13 mouse cellular contexts compared by ENCODE assay signal in genomic region chr9:61011066-61011465, GRCm38 (mm10).
DNase-seq lines count a peak whose midpoint lies in the region; ATAC-seq and TF ChIP-seq lines count a peak whose summit lies in the region.
"Had no signal": no experiment of that assay in that cellular context is flagged by ENCODE, and none has a peak within 500 bp of the region (broad histone marks: within the 10 kb centered on the region; RNA-seq: fewer than 3 reads in every experiment).

No protein-coding gene starts in this region.

- TF ChIP-seq EP300 in liver, embryonic 14.5 days (IDR thresholded peaks at IDR 0.05; ENCODE audit: low read depth) = no peak

- DNase-seq in cerebellum, adult 2 months = no peak
- DNase-seq in cerebellum, adult 8-10 months = no peak
- DNase-seq in liver, embryonic 14.5 days (ENCODE audit: low read depth in 3 of 3, low spot score in 3 of 3) = no peak
- DNase-seq in liver, embryonic 11.5 days (ENCODE audit: low spot score) = no peak
- DNase-seq in B cell, adult 2 months = peak; percentile 41 to 49
- no peak for DNase-seq in heart, postnatal 36 days
- no peak for DNase-seq in limb, embryonic 10.5 days (ENCODE audit: low spot score)
- DNase-seq: adrenal gland, postnatal 36 days; cerebellum, adult 11-12 months; heart, postnatal 4 days; kidney, adult 11 months had no signal

- H3K36me3 ChIP-seq in liver, embryonic 14.5 days (replicated peaks; ENCODE audit: control insufficient read depth, insufficient read depth, low read depth) = no peaks in the 10 kb centered on the region
- H3K36me3 ChIP-seq in liver, embryonic 11.5 days (ENCODE audit: control insufficient read depth, insufficient read depth, low read length) = no peaks in the 10 kb centered on the region
- H3K36me3 ChIP-seq in limb, embryonic 10.5 days = no peaks in the 10 kb centered on the region
- H3K36me3 ChIP-seq: embryonic facial prominence, embryonic 10.5 days had no signal

- no peaks in the 10 kb centered on the region for H3K9me3 ChIP-seq in liver, embryonic 14.5 days (ENCODE audit: control insufficient read depth, low read length)
- H3K9me3 ChIP-seq in liver, embryonic 11.5 days (ENCODE audit: control insufficient read depth, low read length) = no peaks in the 10 kb centered on the region
- H3K9me3 ChIP-seq in limb, embryonic 10.5 days (replicated peaks) = no peaks in the 10 kb centered on the region

- no peak for ATAC-seq in liver, embryonic 14.5 days (ENCODE audit: insufficient read depth)
- no peak for ATAC-seq in liver, embryonic 11.5 days (replicated peaks; ENCODE audit: low FRiP score)

- peak; percentile 29; the same call in 1 of the 2 replicates for TF ChIP-seq CTCF in cerebellum, adult 2 months (IDR thresholded peaks at IDR 0.05; ENCODE audit: borderline replicate concordance, insufficient read depth, low read depth, low read length)
- TF ChIP-seq CTCF in liver, embryonic 14.5 days (IDR thresholded peaks at IDR 0.05; ENCODE audit: low read depth) = peak; percentile 66
- peak; percentile 44; the same call in 1 of the 2 replicates for TF ChIP-seq CTCF in bone marrow, adult 2 months (IDR thresholded peaks at IDR 0.05; ENCODE audit: control insufficient read depth, insufficient read depth, low read length)

- no peak overlapping the region for H3K4me2 ChIP-seq in liver, embryonic 14.5 days (ENCODE audit: low read depth)
- H3K4me2 ChIP-seq in liver, embryonic 11.5 days = no peak overlapping the region

- no peak overlapping the region for H3K27ac ChIP-seq in cerebellum, adult 2 months (ENCODE audit: insufficient read depth, low read length)
- no peak overlapping the region for H3K27ac ChIP-seq in liver, embryonic 14.5 days
- H3K27ac ChIP-seq in liver, embryonic 11.5 days (ENCODE audit: low read depth, low read length) = no peak overlapping the region
- no peak overlapping the region for H3K27ac ChIP-seq in bone marrow, adult 2 months (ENCODE audit: control insufficient read depth, insufficient read depth, low read depth, low read length, poor library complexity)
- no peak overlapping the region for H3K27ac ChIP-seq in limb, embryonic 10.5 days
- H3K27ac ChIP-seq: embryonic facial prominence, embryonic 10.5 days had no signal

- H3K27me3 ChIP-seq in cerebellum, adult 2 months (ENCODE audit: control insufficient read depth, insufficient read depth, low read length) = no peaks in the 10 kb centered on the region
- no peaks in the 10 kb centered on the region for H3K27me3 ChIP-seq in liver, embryonic 14.5 days (ENCODE audit: control insufficient read depth, insufficient read depth, low read length)
- no peaks in the 10 kb centered on the region; the same call in 1 of the 2 replicates for H3K27me3 ChIP-seq in liver, embryonic 11.5 days (replicated peaks; ENCODE audit: control insufficient read depth, insufficient read depth, low read length)
- H3K27me3 ChIP-seq in limb, embryonic 10.5 days (ENCODE audit: low read depth, poor library complexity, severe bottlenecking) = peaks cover 29% of the 10 kb centered on the region

- H3K4me3 ChIP-seq in cerebellum, adult 2 months (replicated peaks; ENCODE audit: insufficient read depth, low read depth, low read length) = no peak overlapping the region
- no peak overlapping the region for H3K4me3 ChIP-seq in liver, embryonic 14.5 days (ENCODE audit: insufficient read depth in 1 of 2, low read depth in 2 of 2, low read length in 2 of 2)
- no peak overlapping the region for H3K4me3 ChIP-seq in liver, embryonic 11.5 days (ENCODE audit: low read depth, low read length)
- H3K4me3 ChIP-seq in bone marrow, adult 2 months (replicated peaks; ENCODE audit: control insufficient read depth, low read depth, low read length) = no peak overlapping the region
- no peak overlapping the region for H3K4me3 ChIP-seq in limb, embryonic 10.5 days
- H3K4me3 ChIP-seq: embryonic facial prominence, embryonic 10.5 days had no signal

- intact Hi-C loops in heart, postnatal 36 days (cut with DNase I) = no loop called here

- H3K4me1 ChIP-seq in cerebellum, adult 2 months (ENCODE audit: control insufficient read depth, insufficient read depth, low read length) = no peaks in the 10 kb centered on the region
- H3K4me1 ChIP-seq in liver, embryonic 14.5 days (replicated peaks; ENCODE audit: control insufficient read depth in 2 of 2, insufficient read depth in 2 of 2, low read length in 1 of 2) = no peaks in the 10 kb centered on the region
- peaks cover 4% of the 10 kb centered on the region for H3K4me1 ChIP-seq in liver, embryonic 11.5 days (replicated peaks; ENCODE audit: control insufficient read depth, insufficient read depth, low read length)
- H3K4me1 ChIP-seq in bone marrow, adult 2 months (ENCODE audit: control insufficient read depth, insufficient read depth, low read length) = no peaks in the 10 kb centered on the region; the same call in 1 of the 2 replicates
- peaks cover 35% of the 10 kb centered on the region for H3K4me1 ChIP-seq in limb, embryonic 10.5 days

- no peak overlapping the region for H3K9ac ChIP-seq in liver, embryonic 14.5 days (replicated peaks)
- H3K9ac ChIP-seq in liver, embryonic 11.5 days (ENCODE audit: low read depth, low read length) = no peak overlapping the region

- TF ChIP-seq POLR2A in cerebellum, adult 2 months (IDR thresholded peaks at IDR 0.05; ENCODE audit: borderline replicate concordance, insufficient read depth, low read length) = no peak
- no peak for TF ChIP-seq POLR2A in bone marrow, adult 2 months (IDR thresholded peaks at IDR 0.05; ENCODE audit: borderline replicate concordance, control insufficient read depth, low read depth, low read length)

Comparison
In these comparisons a context has a peak if more than half of its experiments do, and no peak if none do; other contexts are left out.
1. DNase-seq: peak in B cell, adult 2 months (2 of 2); none in cerebellum, adult 2 months (0 of 2), cerebellum, adult 8-10 months (single experiment), liver, embryonic 14.5 days (0 of 3), liver, embryonic 11.5 days (single experiment), heart, postnatal 36 days (0 of 2) and limb, embryonic 10.5 days (single experiment).
2. Peak in every context shown above with its lines, with median percentiles within 50 percentile points of each other: CTCF ChIP-seq.